Mouse (Mus musculus): Measurements from ENCODE around the gene Art3. TPM values are rescaled to one million over a fixed set of nuclear protein-coding genes. Genes with fewer than 3 reads are reported as not detected.
"Not testable (repeated sequence)": the region's sequence is repeated elsewhere in the genome, so short reads cannot be mapped to it uniquely, and the experiment has no call there.

The Art3 gene
- polyA plus RNA-seq, 1 experiment from 2014 or later: 9.0 TPM

DNA sequence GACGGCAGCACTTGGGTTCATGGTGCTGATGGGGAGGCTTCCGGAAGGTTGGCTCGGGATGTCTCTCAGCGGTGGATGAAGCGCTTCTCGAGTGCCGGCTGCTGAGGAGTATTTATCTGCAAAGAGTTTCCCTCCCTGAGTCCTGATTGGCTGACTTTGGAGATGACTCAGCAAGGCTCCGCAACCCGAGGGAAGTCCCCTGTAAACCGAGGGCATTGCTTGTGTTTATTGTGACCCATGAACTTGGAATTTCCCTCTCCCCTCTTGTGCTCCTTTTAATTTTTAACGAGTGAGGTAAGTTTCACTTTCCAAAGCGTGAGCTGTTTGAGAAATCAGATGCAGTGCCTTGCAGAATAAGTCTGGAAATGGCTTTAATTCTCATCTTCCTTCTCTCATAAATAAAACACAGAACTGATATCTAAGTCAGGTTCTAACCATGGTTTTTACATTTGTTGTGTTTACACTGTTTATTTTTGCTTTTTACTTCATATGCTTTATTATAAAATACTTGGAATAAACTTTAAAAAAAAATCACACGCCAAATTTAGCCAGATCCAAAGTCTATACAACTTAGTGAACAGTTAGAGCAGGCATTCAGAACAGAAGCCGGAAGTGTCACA lies 17.3 kb downstream of the Art3 start, which contains the start of gene Cxcl10:
Gene Cxcl10, minus strand, starts transcription at position 96 of the 620 bp plus-strand sequence.
- Histone ChIP-seq H3K4me1 (peaks cover 4% of the 10 kb centered on the region; the same call in 1 of the 2 replicates), H3K4me3 (no peak within 1 kb of the TSS), H3K9me3 (no peaks in the 10 kb centered on the region), H3K36me3 (no peaks in the 10 kb centered on the region), H3K27ac (no peak within 1 kb of the TSS), H3K9ac (0 out of 2 replicates have a peak within 1 kb of the TSS, but pooled peaks have one; percentile 3), H3K27me3 (replicated peaks) (peaks cover 10% of the 10 kb centered on the region), H3K4me2 (replicated peaks) (peak within 1 kb of the TSS; percentile 48)
- peak; percentile 44; the same call in 1 of the 2 replicates for ATAC-seq (ENCODE audit: low FRiP score, low read depth)
- WGBS: 21% methylated on average over 14 of the region's 14 CpGs

- 88% methylated on average over 7 of the region's 7 CpGs for WGBS
- H3K9me3 ChIP-seq: no peaks in the 10 kb centered on the region
- no peaks in the 10 kb centered on the region for H3K36me3 ChIP-seq
- no peak for ATAC-seq (ENCODE audit: low FRiP score, low read depth)
- peaks cover 10% of the 10 kb centered on the region for H3K27me3 ChIP-seq (replicated peaks)
- H3K4me1 ChIP-seq: peaks cover 4% of the 10 kb centered on the region; the same call in 1 of the 2 replicates
- H3K27ac ChIP-seq: no peak overlapping the region
- H3K4me3 ChIP-seq: no peak overlapping the region
- no peak overlapping the region for H3K9ac ChIP-seq
- no peak overlapping the region for H3K4me2 ChIP-seq (replicated peaks)
These were observed 18.1 kb downstream of the Art3 start for GRCm38 (mm10) chr5:92349731-92350130.

GRCm38 (mm10) chr5:92352716-92353115 lies 21.1 kb downstream of the Art3 start:
- not testable (repeated sequence) for H3K4me1 ChIP-seq; H3K9me3 ChIP-seq; ATAC-seq (ENCODE audit: low FRiP score, low read depth); H3K4me3 ChIP-seq; H3K9ac ChIP-seq; H3K27ac ChIP-seq; H3K4me2 ChIP-seq (replicated peaks); H3K36me3 ChIP-seq; H3K27me3 ChIP-seq (replicated peaks)
- 80% methylated on average over 4 of the region's 4 CpGs for WGBS

DNA sequence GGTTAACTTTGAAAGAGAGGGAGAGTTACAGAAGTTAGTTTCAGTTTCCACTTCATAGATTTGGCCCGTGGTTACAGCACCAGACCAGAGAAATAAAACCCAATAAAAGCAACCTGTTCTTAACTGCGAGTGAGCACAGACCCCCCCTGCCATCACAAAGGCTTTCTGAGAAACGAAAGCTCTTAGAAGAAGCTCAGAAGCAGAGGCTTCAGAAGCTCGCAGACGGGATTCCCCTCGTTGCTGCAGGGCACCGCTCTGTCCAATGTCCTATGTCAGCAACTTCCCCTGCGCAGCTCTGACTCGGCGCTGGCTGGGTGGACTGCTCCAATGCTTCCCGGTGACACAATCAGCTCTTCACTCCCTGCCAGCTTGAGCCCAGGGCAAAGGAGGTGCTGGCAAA lies 21.9 kb downstream of the Art3 start:
- Histone ChIP-seq H3K9ac (no peak overlapping the region), H3K4me1 (peaks cover 4% of the 10 kb centered on the region; the same call in 1 of the 2 replicates), H3K4me3 (no peak overlapping the region), H3K27ac (no peak overlapping the region), H3K4me2 (replicated peaks) (no peak overlapping the region), H3K36me3 (no peaks in the 10 kb centered on the region), H3K27me3 (replicated peaks) (peaks cover 2% of the 10 kb centered on the region; the same call in 1 of the 2 replicates), H3K9me3 (no peaks in the 10 kb centered on the region)
- 54% methylated on average over 11 of the region's 11 CpGs for WGBS
- ATAC-seq (ENCODE audit: low FRiP score, low read depth): no peak

DNA sequence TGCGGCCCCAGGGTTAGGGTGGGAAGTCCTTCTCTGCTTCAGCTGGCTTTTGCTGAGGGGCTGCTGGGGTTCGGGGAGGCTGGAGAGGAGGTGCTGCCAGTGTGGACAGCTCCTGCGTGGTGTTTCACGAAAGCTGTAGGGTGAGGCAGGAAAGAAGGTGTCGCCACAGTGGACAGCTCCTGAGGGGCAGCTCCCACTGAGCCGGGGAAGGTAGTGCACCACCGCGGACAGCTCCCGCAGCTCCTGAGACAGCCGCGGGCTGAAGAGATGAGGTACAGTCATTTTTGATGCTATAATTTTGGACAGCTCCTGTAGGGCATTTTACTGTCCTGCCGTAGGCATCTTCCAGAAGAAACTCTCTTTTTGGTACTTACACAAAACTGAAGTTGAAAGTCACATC lies 26.4 kb downstream of the Art3 start:
- Histone ChIP-seq H3K27me3 (replicated peaks) (no peaks in the 10 kb centered on the region), H3K4me1 (no peaks in the 10 kb centered on the region), H3K4me2 (replicated peaks) (no peak overlapping the region), H3K4me3 (no peak overlapping the region), H3K9me3 (no peaks in the 10 kb centered on the region), H3K36me3 (no peaks in the 10 kb centered on the region), H3K27ac (no peak overlapping the region), H3K9ac (no peak overlapping the region)
- no peak for ATAC-seq (ENCODE audit: low FRiP score, low read depth)
- WGBS: 61% methylated on average over 11 of the region's 12 CpGs

DNA sequence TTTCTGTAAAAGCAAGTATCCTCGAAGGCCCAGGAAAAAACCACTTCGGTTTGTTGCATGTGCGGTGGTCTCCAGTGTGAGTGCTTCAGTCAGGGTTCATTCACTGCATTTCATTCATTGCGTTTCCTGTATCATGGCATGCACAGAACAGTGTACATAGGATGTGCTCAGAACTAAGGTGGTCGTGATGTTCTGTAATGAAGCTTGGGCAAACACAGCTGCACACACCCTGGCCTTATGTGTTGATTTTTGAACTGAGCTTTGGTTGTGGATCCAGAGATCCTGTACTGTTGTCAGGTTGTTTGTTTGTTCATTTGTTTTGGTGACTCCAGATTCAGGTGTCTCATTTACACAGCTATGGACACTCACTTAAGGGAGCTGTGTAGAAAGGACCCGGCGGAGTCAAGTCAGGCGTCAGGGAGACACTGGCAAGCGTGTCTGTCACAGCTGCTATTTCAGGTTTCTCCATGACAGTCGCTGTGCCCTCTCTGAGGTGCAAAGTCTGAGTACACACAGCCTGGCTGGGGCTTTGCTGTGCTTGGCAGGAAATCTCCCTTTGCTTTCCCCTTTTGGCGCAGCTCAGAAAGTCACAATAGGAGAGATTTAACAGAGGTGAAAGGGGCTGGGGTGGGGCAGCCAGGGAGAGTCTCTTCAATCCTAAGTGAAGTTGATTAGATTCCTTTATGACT lies 27.3 kb downstream of the Art3 start:
- WGBS: 85% methylated on average over 11 of the region's 11 CpGs
- ATAC-seq (ENCODE audit: low FRiP score, low read depth): no peak
- no peak overlapping the region for H3K27ac ChIP-seq

GRCm38 (mm10) chr5:92363179-92363578 lies 31.6 kb downstream of the Art3 start:
- WGBS: 7% methylated on average over 4 of the region's 4 CpGs
- H3K36me3 ChIP-seq: no peaks in the 10 kb centered on the region
- no peak overlapping the region for H3K4me3 ChIP-seq
- H3K4me2 ChIP-seq (replicated peaks): no peak overlapping the region
- H3K4me1 ChIP-seq: no peaks in the 10 kb centered on the region
- H3K27ac ChIP-seq: no peak overlapping the region
- no peaks in the 10 kb centered on the region for H3K27me3 ChIP-seq (replicated peaks)
- no peak overlapping the region for H3K9ac ChIP-seq
- ATAC-seq (ENCODE audit: low FRiP score, low read depth): no peak
- H3K9me3 ChIP-seq: no peaks in the 10 kb centered on the region

More for the DNA sequence above, 27.3 kb downstream of the Art3 start:
- Histone ChIP-seq H3K4me1 (no peaks in the 10 kb centered on the region), H3K36me3 (no peaks in the 10 kb centered on the region), H3K9me3 (no peaks in the 10 kb centered on the region), H3K4me2 (replicated peaks) (no peak overlapping the region), H3K9ac (no peak overlapping the region), H3K27me3 (replicated peaks) (no peaks in the 10 kb centered on the region), H3K4me3 (no peak overlapping the region)

- no peaks in the 10 kb centered on the region for H3K4me1 ChIP-seq
- no peak overlapping the region for H3K4me3 ChIP-seq
- H3K4me2 ChIP-seq (replicated peaks): no peak overlapping the region
- no peak overlapping the region for H3K27ac ChIP-seq
- no peak overlapping the region for H3K9ac ChIP-seq
- WGBS: 94% methylated on average over 5 of the region's 5 CpGs
- no peaks in the 10 kb centered on the region for H3K36me3 ChIP-seq
- no peaks in the 10 kb centered on the region for H3K27me3 ChIP-seq (replicated peaks)
- ATAC-seq (ENCODE audit: low FRiP score, low read depth): no peak
- H3K9me3 ChIP-seq: no peaks in the 10 kb centered on the region
These were observed 32.4 kb downstream of the Art3 start for GRCm38 (mm10) chr5:92364011-92364410.

GRCm38 (mm10) chr5:92365146-92365705 lies 33.6 kb downstream of the Art3 start:
- no peak overlapping the region for H3K27ac ChIP-seq
- 78% methylated on average over 11 of the region's 11 CpGs for WGBS
- no peak overlapping the region for H3K9ac ChIP-seq
- H3K27me3 ChIP-seq (replicated peaks): no peaks in the 10 kb centered on the region
- no peaks in the 10 kb centered on the region for H3K36me3 ChIP-seq
- H3K4me1 ChIP-seq: peaks cover 4% of the 10 kb centered on the region; the same call in 1 of the 2 replicates
- no peaks in the 10 kb centered on the region for H3K9me3 ChIP-seq
- H3K4me2 ChIP-seq (replicated peaks): no peak overlapping the region
- H3K4me3 ChIP-seq: no peak overlapping the region
- no peak for ATAC-seq (ENCODE audit: low FRiP score, low read depth)

GRCm38 (mm10) chr5:92366565-92366964 lies 34.9 kb downstream of the Art3 start:
- Histone ChIP-seq H3K4me2 (replicated peaks) (no peak overlapping the region), H3K9me3 (no peaks in the 10 kb centered on the region), H3K4me1 (peaks cover 9% of the 10 kb centered on the region), H3K27ac (no peak overlapping the region), H3K36me3 (no peaks in the 10 kb centered on the region), H3K27me3 (replicated peaks) (no peaks in the 10 kb centered on the region), H3K4me3 (no peak overlapping the region), H3K9ac (no peak overlapping the region)
- ATAC-seq (ENCODE audit: low FRiP score, low read depth): no peak
- 88% methylated on average over 6 of the region's 6 CpGs for WGBS

DNA sequence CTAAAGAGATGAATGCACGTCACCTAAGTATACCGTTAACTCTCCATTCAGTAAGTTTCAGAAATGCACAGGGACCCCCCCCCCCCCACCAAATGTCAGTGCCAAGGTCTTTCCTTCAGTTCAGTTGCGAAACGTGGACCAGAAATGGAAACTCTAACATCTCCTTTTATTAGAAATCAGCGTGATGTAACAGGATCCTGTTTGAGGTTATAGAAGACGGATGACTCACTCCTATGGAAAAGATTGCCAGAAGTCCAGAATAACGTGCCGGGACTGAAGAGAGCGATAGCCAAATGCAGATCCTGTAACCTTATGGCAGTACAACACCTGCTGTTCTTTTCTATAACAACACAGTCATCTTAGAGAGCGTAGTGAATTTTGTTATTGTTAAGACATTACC lies 36.8 kb downstream of the Art3 start:
- Histone ChIP-seq H3K9ac (no peak overlapping the region), H3K27me3 (replicated peaks) (no peaks in the 10 kb centered on the region), H3K27ac (no peak overlapping the region), H3K4me1 (peaks cover 9% of the 10 kb centered on the region), H3K36me3 (no peaks in the 10 kb centered on the region), H3K4me2 (replicated peaks) (no peak overlapping the region), H3K9me3 (no peaks in the 10 kb centered on the region), H3K4me3 (no peak overlapping the region)
- WGBS: 78% methylated on average over 10 of the region's 10 CpGs
- ATAC-seq (ENCODE audit: low FRiP score, low read depth): no peak

DNA sequence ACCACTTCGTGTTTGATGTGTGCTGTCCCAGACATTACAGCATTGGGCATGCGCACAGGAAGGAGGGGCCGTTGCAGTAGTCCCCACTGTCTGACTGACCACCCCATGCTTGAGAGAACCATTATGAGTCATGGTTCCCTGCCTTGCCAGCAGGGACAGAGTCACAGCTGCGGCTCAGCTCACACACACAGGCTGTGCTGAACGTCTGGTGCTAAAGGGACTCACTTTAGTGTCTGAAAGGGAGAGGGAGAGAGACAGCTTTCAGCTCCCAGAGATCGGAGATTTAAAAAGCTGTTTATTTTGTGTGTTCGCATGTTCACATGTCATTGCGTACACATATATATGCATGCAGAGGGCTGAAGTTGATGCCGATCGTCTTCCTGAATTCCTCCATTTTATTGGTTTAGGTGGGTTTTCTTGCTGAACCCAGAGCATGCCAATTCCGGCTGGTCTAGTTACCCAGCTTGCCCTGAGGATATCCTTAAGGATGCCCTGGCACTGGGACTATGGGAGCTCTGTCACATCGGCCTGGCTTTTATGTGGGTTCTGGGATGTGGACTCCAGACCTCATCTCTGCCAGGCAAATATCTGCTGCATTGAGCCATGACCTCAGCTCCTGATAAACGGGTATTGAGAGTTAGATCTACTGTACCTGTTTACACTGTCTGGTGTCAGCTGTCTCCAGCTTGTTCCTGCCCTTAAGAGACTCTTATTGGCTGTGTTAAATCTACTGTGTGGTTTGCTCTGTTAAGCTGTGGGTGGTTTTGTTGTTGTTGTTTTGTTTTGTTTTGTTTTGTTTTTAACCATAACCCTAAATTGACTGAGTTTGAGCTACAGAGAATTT lies 37.7 kb downstream of the Art3 start:
- Histone ChIP-seq H3K9ac (no peak overlapping the region), H3K9me3 (no peaks in the 10 kb centered on the region), H3K4me3 (no peak overlapping the region), H3K4me1 (peaks cover 9% of the 10 kb centered on the region), H3K36me3 (no peaks in the 10 kb centered on the region), H3K27me3 (replicated peaks) (no peaks in the 10 kb centered on the region), H3K4me2 (replicated peaks) (no peak overlapping the region), H3K27ac (no peak overlapping the region; the same call in 1 of the 2 replicates)
- WGBS: 62% methylated on average over 13 of the region's 13 CpGs
- ATAC-seq (ENCODE audit: low FRiP score, low read depth): peak; percentile 89

All from neural tube, embryonic 12.5 days (tissue).